Mouse (Mus musculus): ENCODE measurements around the gene Ppp1r13b.

DNA sequence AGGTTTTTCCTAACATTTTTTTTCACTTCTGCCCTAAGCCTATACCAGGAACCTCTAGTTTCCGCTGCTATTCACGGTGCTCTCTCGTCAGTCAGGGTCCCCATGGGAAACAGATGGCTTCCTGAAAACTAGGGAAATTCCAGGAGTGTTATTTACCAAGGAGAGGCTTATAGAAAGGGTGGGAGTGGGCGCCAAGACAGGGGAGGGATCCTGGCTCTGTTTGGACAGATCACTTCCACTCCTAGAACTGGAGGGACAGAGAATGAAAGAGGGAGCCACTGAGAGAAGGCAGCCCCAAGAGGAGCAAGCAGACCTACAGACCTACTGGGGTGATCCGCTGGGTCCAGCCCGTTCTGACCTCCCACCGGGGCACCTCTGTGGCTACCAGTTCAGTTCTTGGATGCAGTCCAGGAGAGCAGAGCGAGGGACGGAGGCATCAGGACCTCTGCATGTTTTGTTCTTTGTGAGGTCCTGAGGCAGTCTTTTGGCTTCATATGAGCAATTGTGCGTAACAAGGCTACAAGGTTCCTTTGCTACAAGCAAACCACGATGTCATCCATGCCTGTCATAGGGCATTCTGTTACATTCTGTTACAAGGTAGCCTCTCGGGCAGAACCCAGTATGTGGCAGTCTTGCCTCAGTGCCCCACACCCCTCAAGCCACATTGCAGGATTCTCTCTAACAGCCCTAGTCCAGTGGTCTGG, 8.8 kb upstream of the Ppp1r13b start:
- TF ChIP-seq EP300 (IDR thresholded peaks at IDR 0.05; ENCODE audit: low read depth): no peak
- TF ChIP-seq CTCF (IDR thresholded peaks at IDR 0.05; ENCODE audit: low read depth): no peak

All from liver, embryonic 14.5 days (tissue).